Mouse (Mus musculus): ENCODE results near the gene Efcab8. TPM values are rescaled to one million over a fixed set of nuclear protein-coding genes. Genes with fewer than 3 reads are reported as not detected.

The Efcab8 gene
- polyA plus RNA-seq, 1 experiment from 2014 or later: 0.23 TPM

DNA sequence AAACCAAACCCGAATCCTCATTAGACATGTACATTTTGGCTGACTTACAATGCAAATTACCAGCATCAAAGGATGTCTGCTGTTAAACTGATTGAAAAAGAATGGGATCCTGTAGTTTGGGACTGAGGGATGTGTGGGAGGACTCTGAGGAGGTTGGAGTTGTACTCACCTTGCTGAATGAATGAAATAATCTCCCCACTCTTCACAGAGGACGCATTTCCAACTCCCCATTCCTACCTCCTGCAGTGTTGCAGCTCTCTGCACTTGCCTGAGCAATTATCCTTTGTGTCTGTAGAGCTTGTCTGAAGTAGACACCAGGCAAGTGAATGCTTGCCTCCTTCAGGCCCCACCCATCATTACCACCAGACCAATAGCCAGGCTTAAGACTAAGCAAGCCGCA is 68.7 kb downstream of the Efcab8 start:
- Histone ChIP-seq H3K4me3 (replicated peaks; ENCODE audit: low read length) (no peak overlapping the region), H3K27me3 (ENCODE audit: control insufficient read depth, insufficient read depth, low read length) (no peaks in the 10 kb centered on the region), H3K9me3 (replicated peaks; ENCODE audit: control insufficient read depth, low read length) (no peaks in the 10 kb centered on the region; the same call in 1 of the 2 replicates), H3K4me1 (ENCODE audit: control insufficient read depth, insufficient read depth, low read length) (no peaks in the 10 kb centered on the region), H3K27ac (ENCODE audit: low read length) (no peak overlapping the region), H3K4me2 (ENCODE audit: low read depth, low read length) (no peak overlapping the region), H3K36me3 (ENCODE audit: control insufficient read depth, insufficient read depth, low read length) (no peaks in the 10 kb centered on the region), H3K9ac (ENCODE audit: low read length) (no peak overlapping the region)
- ATAC-seq (ENCODE audit: insufficient read depth, low FRiP score): no peak
- 76% methylated on average over 3 of the region's 3 CpGs for WGBS

DNA sequence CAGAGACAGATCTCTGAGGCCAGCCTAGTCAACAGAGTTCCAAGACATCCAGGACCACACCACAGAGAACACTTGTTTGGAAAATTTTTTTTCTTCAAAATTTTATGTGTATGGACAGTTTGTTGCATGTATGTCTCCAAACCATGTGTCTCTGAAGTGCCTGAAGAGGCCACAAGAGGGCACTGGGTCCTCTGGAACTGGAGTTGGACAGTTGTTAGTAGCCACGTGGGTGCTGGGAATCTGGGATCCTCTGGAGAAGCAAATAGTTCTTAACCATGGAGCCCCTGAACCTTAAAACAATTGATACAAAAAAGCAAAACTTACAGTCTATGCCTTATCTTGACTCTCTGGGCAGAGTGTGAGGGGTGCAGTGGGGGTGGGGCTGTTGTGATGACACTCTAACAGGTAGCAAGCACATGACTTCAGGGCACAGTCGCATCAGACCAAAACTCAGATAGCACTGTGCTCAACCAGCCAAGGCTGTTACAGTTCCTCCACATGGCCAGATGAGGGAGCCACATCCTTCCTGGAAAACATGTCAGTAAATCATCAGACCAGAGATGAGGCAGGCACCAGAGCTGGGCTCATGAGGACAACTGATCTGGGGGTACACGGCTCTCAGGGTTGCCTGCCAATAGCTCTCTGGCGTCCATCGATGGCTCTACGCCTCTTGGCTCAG is 70.8 kb downstream of the Efcab8 start:
- H3K9ac ChIP-seq (ENCODE audit: low read length): no peak overlapping the region
- H3K27me3 ChIP-seq (ENCODE audit: control insufficient read depth, insufficient read depth, low read length): no peaks in the 10 kb centered on the region
- H3K9me3 ChIP-seq (replicated peaks; ENCODE audit: control insufficient read depth, low read length): no peaks in the 10 kb centered on the region; the same call in 1 of the 2 replicates
- ATAC-seq (ENCODE audit: insufficient read depth, low FRiP score): no peak
- H3K4me1 ChIP-seq (ENCODE audit: control insufficient read depth, insufficient read depth, low read length): no peaks in the 10 kb centered on the region
- H3K4me2 ChIP-seq (ENCODE audit: low read depth, low read length): no peak overlapping the region
- WGBS: 83% methylated on average over 6 of the region's 6 CpGs
- H3K36me3 ChIP-seq (ENCODE audit: control insufficient read depth, insufficient read depth, low read length): no peaks in the 10 kb centered on the region
- no peak overlapping the region for H3K27ac ChIP-seq (ENCODE audit: low read length)
- no peak overlapping the region for H3K4me3 ChIP-seq (replicated peaks; ENCODE audit: low read length)

DNA sequence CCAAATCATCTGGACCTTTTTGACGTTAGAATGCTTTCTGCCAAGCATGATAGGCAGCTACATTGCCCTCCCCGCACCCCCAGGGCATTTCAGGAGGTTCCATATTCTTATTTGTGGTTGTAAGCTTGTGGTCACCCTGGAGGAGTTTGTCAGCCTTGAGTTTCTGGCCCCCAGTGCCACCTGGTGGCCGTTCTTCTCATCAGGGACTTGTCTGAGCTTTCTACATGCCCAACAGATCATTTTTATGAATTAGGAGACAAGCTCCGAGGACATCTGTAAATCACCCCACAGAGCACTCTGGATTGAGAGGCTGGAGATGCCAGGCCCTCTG is 71.3 kb downstream of the Efcab8 start:
- H3K4me2 ChIP-seq (ENCODE audit: low read depth, low read length): no peak overlapping the region
- no peaks in the 10 kb centered on the region; the same call in 1 of the 2 replicates for H3K9me3 ChIP-seq (replicated peaks; ENCODE audit: control insufficient read depth, low read length)
- H3K27ac ChIP-seq (ENCODE audit: low read length): no peak overlapping the region
- WGBS: 50% methylated on average over 4 of the region's 4 CpGs
- H3K4me1 ChIP-seq (ENCODE audit: control insufficient read depth, insufficient read depth, low read length): no peaks in the 10 kb centered on the region
- no peak overlapping the region for H3K4me3 ChIP-seq (replicated peaks; ENCODE audit: low read length)
- H3K27me3 ChIP-seq (ENCODE audit: control insufficient read depth, insufficient read depth, low read length): no peaks in the 10 kb centered on the region
- H3K36me3 ChIP-seq (ENCODE audit: control insufficient read depth, insufficient read depth, low read length): no peaks in the 10 kb centered on the region
- H3K9ac ChIP-seq (ENCODE audit: low read length): no peak overlapping the region
- no peak for ATAC-seq (ENCODE audit: insufficient read depth, low FRiP score)

DNA sequence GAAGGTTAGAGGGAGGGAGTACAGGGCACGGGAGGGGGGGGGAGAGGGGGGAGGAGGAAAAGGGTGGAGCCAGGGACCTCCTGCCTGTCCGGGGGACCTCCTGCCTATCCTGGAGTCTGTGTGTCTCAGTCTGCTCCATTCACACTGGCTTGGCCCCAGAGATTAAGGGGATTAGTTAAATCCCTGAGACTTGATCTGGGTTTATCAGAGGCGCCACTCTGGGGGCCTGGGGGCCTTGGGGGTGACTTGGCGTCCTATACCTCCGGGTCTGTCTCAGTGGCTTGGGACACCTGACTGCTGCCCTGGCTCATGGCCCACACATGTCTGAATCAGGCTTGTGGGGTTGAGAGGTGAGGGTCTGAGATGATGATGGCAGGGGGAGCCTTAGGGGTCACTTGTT is 73.8 kb downstream of the Efcab8 start:
- Histone ChIP-seq H3K36me3 (ENCODE audit: control insufficient read depth, insufficient read depth, low read length) (no peaks in the 10 kb centered on the region), H3K27me3 (ENCODE audit: control insufficient read depth, insufficient read depth, low read length) (no peaks in the 10 kb centered on the region), H3K9ac (ENCODE audit: low read length) (no peak overlapping the region), H3K9me3 (replicated peaks; ENCODE audit: control insufficient read depth, low read length) (no peaks in the 10 kb centered on the region; the same call in 1 of the 2 replicates), H3K4me2 (ENCODE audit: low read depth, low read length) (no peak overlapping the region), H3K4me1 (ENCODE audit: control insufficient read depth, insufficient read depth, low read length) (no peaks in the 10 kb centered on the region), H3K4me3 (replicated peaks; ENCODE audit: low read length) (no peak overlapping the region), H3K27ac (ENCODE audit: low read length) (no peak overlapping the region)
- WGBS: 14% methylated on average over 5 of the region's 5 CpGs
- peak; percentile 29; the same call in 1 of the 2 replicates for ATAC-seq (ENCODE audit: insufficient read depth, low FRiP score)

DNA sequence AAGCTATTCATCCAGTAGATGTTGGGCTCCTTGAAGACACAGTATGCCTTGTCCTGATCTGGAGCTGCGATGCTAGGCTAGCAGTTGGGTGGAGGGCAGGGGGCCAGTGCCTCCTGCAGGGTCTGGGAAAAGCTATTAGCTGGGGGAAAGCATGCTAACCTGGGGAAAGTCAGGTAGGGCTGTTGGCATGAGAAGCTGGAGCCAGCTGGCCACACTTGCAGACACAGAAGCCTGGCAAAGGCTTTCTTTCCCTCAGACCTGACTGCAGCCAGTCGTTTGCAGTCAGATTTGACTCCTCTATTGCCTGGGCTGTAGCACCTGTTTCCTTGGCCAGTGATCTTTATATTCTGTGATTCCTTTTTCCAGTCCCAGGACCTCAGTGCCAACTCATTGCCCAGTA is 79.8 kb downstream of the Efcab8 start:
- Histone ChIP-seq H3K36me3 (ENCODE audit: control insufficient read depth, insufficient read depth, low read length) (no peaks in the 10 kb centered on the region), H3K4me2 (ENCODE audit: low read depth, low read length) (no peak overlapping the region), H3K9ac (ENCODE audit: low read length) (no peak overlapping the region), H3K27ac (ENCODE audit: low read length) (no peak overlapping the region), H3K4me3 (replicated peaks; ENCODE audit: low read length) (no peak overlapping the region), H3K9me3 (replicated peaks; ENCODE audit: control insufficient read depth, low read length) (no peaks in the 10 kb centered on the region), H3K4me1 (ENCODE audit: control insufficient read depth, insufficient read depth, low read length) (no peaks in the 10 kb centered on the region), H3K27me3 (ENCODE audit: control insufficient read depth, insufficient read depth, low read length) (no peaks in the 10 kb centered on the region)
- no peak for ATAC-seq (ENCODE audit: insufficient read depth, low FRiP score)
- 68% methylated on average over 2 of the region's 2 CpGs for WGBS

DNA sequence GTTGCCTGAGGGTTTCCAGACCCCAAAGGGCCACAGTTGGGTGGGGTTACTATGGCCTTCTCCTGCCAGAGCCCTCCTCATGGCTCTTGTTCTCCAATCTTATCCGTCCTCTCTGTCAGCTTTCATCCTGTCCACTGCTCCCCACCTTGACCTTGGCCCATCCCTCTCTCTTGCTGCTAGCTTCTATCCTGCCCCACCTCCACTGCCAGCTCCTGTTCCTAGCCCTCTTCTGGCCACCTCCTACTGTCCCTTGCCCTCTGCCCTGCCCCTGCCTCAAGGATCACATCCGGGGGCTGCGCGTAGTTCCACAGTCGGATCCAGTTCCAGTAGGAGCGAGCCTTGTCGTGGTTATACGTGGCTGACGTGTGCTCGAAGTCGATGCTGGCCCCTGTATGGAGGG is 80.6 kb downstream of the Efcab8 start:
- Histone ChIP-seq H3K9me3 (replicated peaks; ENCODE audit: control insufficient read depth, low read length) (no peaks in the 10 kb centered on the region), H3K9ac (ENCODE audit: low read length) (no peak overlapping the region), H3K27me3 (ENCODE audit: control insufficient read depth, insufficient read depth, low read length) (no peaks in the 10 kb centered on the region), H3K36me3 (ENCODE audit: control insufficient read depth, insufficient read depth, low read length) (no peaks in the 10 kb centered on the region), H3K4me3 (replicated peaks; ENCODE audit: low read length) (no peak overlapping the region), H3K4me2 (ENCODE audit: low read depth, low read length) (no peak overlapping the region), H3K27ac (ENCODE audit: low read length) (no peak overlapping the region), H3K4me1 (ENCODE audit: control insufficient read depth, insufficient read depth, low read length) (no peaks in the 10 kb centered on the region)
- ATAC-seq (ENCODE audit: insufficient read depth, low FRiP score): no peak
- 85% methylated on average over 11 of the region's 11 CpGs for WGBS

DNA sequence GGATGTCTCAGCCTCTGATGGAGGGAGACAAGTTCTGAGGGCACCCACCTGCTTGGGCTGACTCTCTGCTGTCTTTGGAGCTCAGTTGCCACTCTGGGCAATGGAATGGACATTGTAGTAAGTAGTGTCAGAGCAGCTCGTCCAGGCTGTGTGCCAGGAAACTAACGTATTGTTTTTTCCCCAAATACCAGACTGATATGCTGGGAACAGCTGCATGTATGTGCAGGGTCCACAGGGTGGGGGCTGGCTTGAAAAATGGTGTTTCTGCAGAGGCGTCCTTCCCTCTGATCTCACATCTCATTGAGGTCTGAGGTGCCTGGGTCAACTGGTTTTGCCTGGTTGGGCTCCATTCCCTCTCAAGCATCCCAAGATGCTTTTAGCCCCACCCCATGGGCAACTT is 81.0 kb downstream of the Efcab8 start:
- ATAC-seq (ENCODE audit: insufficient read depth, low FRiP score): no peak
- Histone ChIP-seq H3K4me3 (replicated peaks; ENCODE audit: low read length) (no peak overlapping the region), H3K36me3 (ENCODE audit: control insufficient read depth, insufficient read depth, low read length) (no peaks in the 10 kb centered on the region), H3K9me3 (replicated peaks; ENCODE audit: control insufficient read depth, low read length) (no peaks in the 10 kb centered on the region), H3K4me2 (ENCODE audit: low read depth, low read length) (no peak overlapping the region), H3K9ac (ENCODE audit: low read length) (no peak overlapping the region), H3K4me1 (ENCODE audit: control insufficient read depth, insufficient read depth, low read length) (no peaks in the 10 kb centered on the region), H3K27ac (ENCODE audit: low read length) (no peak overlapping the region), H3K27me3 (ENCODE audit: control insufficient read depth, insufficient read depth, low read length) (no peaks in the 10 kb centered on the region)
- 33% methylated on average over 3 of the region's 3 CpGs for WGBS

DNA sequence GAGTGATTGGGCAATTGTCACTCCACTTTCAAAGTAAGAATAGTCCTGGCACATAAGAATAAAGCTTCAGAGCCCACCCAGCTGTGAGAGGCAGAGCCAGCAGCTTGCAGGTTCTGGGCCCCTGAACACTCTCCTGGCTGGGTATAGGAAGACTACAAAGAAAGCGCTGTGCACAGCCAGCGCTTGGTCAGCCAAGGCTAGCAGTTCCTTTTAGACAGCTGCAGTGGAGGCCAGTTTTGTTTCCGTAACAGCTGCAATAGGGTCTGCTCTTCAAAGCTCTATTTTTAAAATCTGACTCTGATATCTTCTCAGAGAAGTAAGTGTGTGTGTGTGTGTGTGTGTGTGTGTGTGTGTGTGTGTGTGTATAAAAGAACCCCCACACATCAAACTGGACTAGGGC is 82.2 kb downstream of the Efcab8 start:
- Histone ChIP-seq H3K27ac (ENCODE audit: low read length) (no peak overlapping the region), H3K4me3 (replicated peaks; ENCODE audit: low read length) (no peak overlapping the region), H3K27me3 (ENCODE audit: control insufficient read depth, insufficient read depth, low read length) (no peaks in the 10 kb centered on the region), H3K4me2 (ENCODE audit: low read depth, low read length) (no peak overlapping the region), H3K9ac (ENCODE audit: low read length) (no peak overlapping the region), H3K4me1 (ENCODE audit: control insufficient read depth, insufficient read depth, low read length) (no peaks in the 10 kb centered on the region), H3K36me3 (ENCODE audit: control insufficient read depth, insufficient read depth, low read length) (no peaks in the 10 kb centered on the region), H3K9me3 (replicated peaks; ENCODE audit: control insufficient read depth, low read length) (no peaks in the 10 kb centered on the region)
- 77% methylated on average over 3 of the region's 3 CpGs for WGBS
- ATAC-seq (ENCODE audit: insufficient read depth, low FRiP score): no peak

DNA sequence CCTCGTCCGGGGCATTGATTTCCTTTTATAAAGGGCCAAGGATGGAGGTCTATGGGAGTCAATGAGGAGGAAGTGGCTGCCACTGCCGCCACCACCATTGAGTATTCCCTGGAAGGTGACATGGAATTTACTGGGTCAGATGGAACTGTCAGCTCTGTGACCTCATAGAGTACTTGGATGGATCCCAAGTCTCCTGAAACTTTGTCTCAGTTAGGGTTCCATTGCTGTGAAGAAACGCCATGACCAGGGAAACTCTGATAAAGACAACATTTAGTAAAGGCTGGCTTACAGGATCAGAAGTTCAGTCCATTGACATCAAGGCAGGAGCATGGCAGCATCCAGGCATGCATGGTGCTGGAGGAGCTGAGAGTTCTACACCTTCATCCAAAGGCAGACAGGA is 91.3 kb downstream of the Efcab8 start, which contains the start of gene Sun5:
Sun5 (minus strand) TSS at position 101 of the 400 bp plus-strand sequence.
- 86% methylated on average over 4 of the region's 4 CpGs for WGBS
- Histone ChIP-seq H3K9me3 (replicated peaks; ENCODE audit: control insufficient read depth, low read length) (no peaks in the 10 kb centered on the region), H3K4me2 (ENCODE audit: low read depth, low read length) (no peak within 1 kb of the TSS), H3K4me1 (ENCODE audit: control insufficient read depth, insufficient read depth, low read length) (no peaks in the 10 kb centered on the region), H3K27ac (ENCODE audit: low read length) (no peak within 1 kb of the TSS), H3K9ac (ENCODE audit: low read length) (no peak within 1 kb of the TSS), H3K36me3 (ENCODE audit: control insufficient read depth, insufficient read depth, low read length) (no peaks in the 10 kb centered on the region), H3K27me3 (ENCODE audit: control insufficient read depth, insufficient read depth, low read length) (no peaks in the 10 kb centered on the region), H3K4me3 (replicated peaks; ENCODE audit: low read length) (no peak within 1 kb of the TSS)
- ATAC-seq (ENCODE audit: insufficient read depth, low FRiP score): no peak
